Mouse (Mus musculus): ENCODE results near the gene Zfp202.

DNA sequence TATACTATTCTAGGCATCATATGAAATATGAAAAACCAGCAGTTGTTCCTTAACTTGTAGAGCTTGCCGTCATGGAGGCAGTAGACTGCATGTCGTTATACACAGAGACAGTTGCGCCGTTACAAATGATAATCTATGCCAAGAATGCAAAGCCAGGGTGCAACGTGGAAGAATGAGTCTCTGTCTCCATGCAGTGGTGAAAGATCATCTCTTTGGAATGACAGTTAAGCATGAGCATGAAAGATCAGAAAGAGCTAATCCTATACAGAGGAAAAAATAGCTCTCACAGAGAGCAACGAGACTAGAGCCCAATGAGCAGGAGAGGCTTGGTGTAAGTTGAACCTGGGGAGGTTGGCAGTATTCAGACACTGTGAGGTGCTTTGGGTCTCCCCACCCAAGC lies 54.6 kb downstream of the Zfp202 start:
- TF ChIP-seq POLR2A (IDR thresholded peaks at IDR 0.05; ENCODE audit: borderline replicate concordance, extremely low read depth, insufficient read depth, insufficient read length, poor library complexity, severe bottlenecking): no peak
- no peak for TF ChIP-seq CTCF (IDR thresholded peaks at IDR 0.05; ENCODE audit: borderline replicate concordance, extremely low read depth, insufficient read depth, insufficient read length)

All from brain, embryonic 14.5 days (tissue).